ENCODE assay signal across 8 mouse cellular contexts in genomic region chr9:65523611-65524364, GRCm38 (mm10). TPM values are rescaled to one million over a fixed set of nuclear protein-coding genes. Genes with fewer than 3 reads are reported as not detected.
DNase-seq lines count a peak whose midpoint lies in the region; ATAC-seq lines count a peak whose summit lies in the region.

No protein-coding gene starts in this region.

- DNase-seq in A20 (ENCODE audit: low read depth, low spot score): peak; percentile 83
- peak; percentile 52 to 73 for DNase-seq in adrenal gland, postnatal 4 days (ENCODE audit: low spot score in 2 of 2)
- peak; percentile 91 for DNase-seq in embryonic facial prominence, embryonic 14.5 days (ENCODE audit: low spot score)
- DNase-seq in heart, adult 9 months (ENCODE audit: low spot score in 2 of 2): peak; percentile 74 to 81
- peak; percentile 89 for DNase-seq in kidney, adult 9 months
- peak; percentile 71 to 88 for DNase-seq in spleen, postnatal 10 days (ENCODE audit: low spot score in 2 of 2)

- no peak overlapping the region for H3K27ac ChIP-seq in embryonic facial prominence, embryonic 14.5 days (replicated peaks; ENCODE audit: low read depth, low read length)
- no peak overlapping the region for H3K27ac ChIP-seq in limb, embryonic 13.5 days
- H3K27ac ChIP-seq in midbrain, embryonic 16.5 days (ENCODE audit: low read length): no peak overlapping the region

- 23% methylated on average over 14 of the region's 14 CpGs for WGBS in embryonic facial prominence, embryonic 14.5 days
- WGBS in limb, embryonic 13.5 days: 28% methylated on average over 14 of the region's 14 CpGs
- 24% methylated on average over 14 of the region's 14 CpGs for WGBS in midbrain, embryonic 16.5 days

- H3K4me2 ChIP-seq in embryonic facial prominence, embryonic 14.5 days (ENCODE audit: low read depth, low read length): peak overlapping the region; percentile 39
- peak overlapping the region; percentile 38 for H3K4me2 ChIP-seq in limb, embryonic 13.5 days (replicated peaks)
- peak overlapping the region; percentile 44 for H3K4me2 ChIP-seq in midbrain, embryonic 16.5 days (ENCODE audit: low read length)

- no peak overlapping the region for H3K9ac ChIP-seq in embryonic facial prominence, embryonic 14.5 days (ENCODE audit: low read depth, low read length)
- H3K9ac ChIP-seq in limb, embryonic 13.5 days: no peak overlapping the region
- H3K9ac ChIP-seq in midbrain, embryonic 16.5 days (ENCODE audit: low read depth, low read length): no peak overlapping the region

- H3K4me1 ChIP-seq in embryonic facial prominence, embryonic 14.5 days (ENCODE audit: control insufficient read depth, insufficient read depth, low read length): peaks cover 11% of the 10 kb centered on the region
- peaks cover 16% of the 10 kb centered on the region for H3K4me1 ChIP-seq in limb, embryonic 13.5 days
- peaks cover 7% of the 10 kb centered on the region; the same call in 1 of the 2 replicates for H3K4me1 ChIP-seq in midbrain, embryonic 16.5 days (ENCODE audit: control insufficient read depth, insufficient read depth, low read length)

- H3K27me3 ChIP-seq in embryonic facial prominence, embryonic 14.5 days (replicated peaks; ENCODE audit: control insufficient read depth, insufficient read depth, low read length): no peaks in the 10 kb centered on the region
- peaks cover 8% of the 10 kb centered on the region; the same call in 1 of the 2 replicates for H3K27me3 ChIP-seq in limb, embryonic 13.5 days
- H3K27me3 ChIP-seq in midbrain, embryonic 16.5 days (ENCODE audit: control insufficient read depth, insufficient read depth, low read depth, low read length): no peaks in the 10 kb centered on the region

- H3K9me3 ChIP-seq in embryonic facial prominence, embryonic 14.5 days (ENCODE audit: control insufficient read depth, low read length): no peaks in the 10 kb centered on the region
- no peaks in the 10 kb centered on the region for H3K9me3 ChIP-seq in limb, embryonic 13.5 days
- no peaks in the 10 kb centered on the region for H3K9me3 ChIP-seq in midbrain, embryonic 16.5 days (replicated peaks; ENCODE audit: control insufficient read depth, low read length, poor library complexity, severe bottlenecking)

- no peak overlapping the region for H3K4me3 ChIP-seq in embryonic facial prominence, embryonic 14.5 days (ENCODE audit: low read depth, low read length)
- H3K4me3 ChIP-seq in limb, embryonic 13.5 days: no peak overlapping the region
- no peak overlapping the region for H3K4me3 ChIP-seq in midbrain, embryonic 16.5 days (ENCODE audit: low read depth, low read length)

- ATAC-seq in embryonic facial prominence, embryonic 14.5 days (ENCODE audit: low read depth): peak; percentile 90
- peak; percentile 79; the same call in 1 of the 2 replicates for ATAC-seq in limb, embryonic 13.5 days (ENCODE audit: low FRiP score, low read depth)
- ATAC-seq in midbrain, embryonic 16.5 days: peak; percentile 71

- no peaks in the 10 kb centered on the region for H3K36me3 ChIP-seq in embryonic facial prominence, embryonic 14.5 days (ENCODE audit: control insufficient read depth, insufficient read depth, low read length)
- H3K36me3 ChIP-seq in limb, embryonic 13.5 days: no peaks in the 10 kb centered on the region
- no peaks in the 10 kb centered on the region for H3K36me3 ChIP-seq in midbrain, embryonic 16.5 days (ENCODE audit: control insufficient read depth, insufficient read depth, low read length)

RNA-seq across cellular contexts. Expression of gene Ankdd1a, which starts 3.8 kb away (rescaled TPM):
- 1 to 10 TPM; 1.1 to 1.3 TPM for total RNA-seq in adrenal gland, postnatal 4 days (2021)
- polyA plus RNA-seq in embryonic facial prominence, embryonic 14.5 days (2014; fragmentation: Nextera tagmentation; extraction: Ambion mirVana): not detected in 2 replicates
- not detected in 2 replicates for polyA plus RNA-seq in limb, embryonic 13.5 days (2015; fragmentation: Nextera tagmentation; extraction: Ambion mirVana)
- 1.1 and 1.8 TPM in 2 replicates for polyA plus RNA-seq in midbrain, embryonic 16.5 days (2015; fragmentation: Nextera tagmentation; extraction: Ambion mirVana)

RNA-seq across cellular contexts. Expression of gene Plekho2, which starts 56.1 kb away (rescaled TPM):
- total RNA-seq in adrenal gland, postnatal 4 days (2021): 10 to 100 TPM; 44.7 to 45.4 TPM
- 12.9 and 14.3 TPM in 2 replicates for polyA plus RNA-seq in embryonic facial prominence, embryonic 14.5 days (2014; fragmentation: Nextera tagmentation; extraction: Ambion mirVana)
- polyA plus RNA-seq in limb, embryonic 13.5 days (2015; fragmentation: Nextera tagmentation; extraction: Ambion mirVana): 13.9 and 16.2 TPM in 2 replicates
- polyA plus RNA-seq in midbrain, embryonic 16.5 days (2015; fragmentation: Nextera tagmentation; extraction: Ambion mirVana): 3.1 and 3.8 TPM in 2 replicates
